Mouse (Mus musculus): Measurements from ENCODE around the gene Rtf2. TPM values are rescaled to one million over a fixed set of nuclear protein-coding genes. Genes with fewer than 3 reads are reported as not detected.

The Rtf2 gene
- total and polyA plus RNA-seq, 3 experiments = 22.3 to 28.6 (median 27.2) TPM

DNA sequence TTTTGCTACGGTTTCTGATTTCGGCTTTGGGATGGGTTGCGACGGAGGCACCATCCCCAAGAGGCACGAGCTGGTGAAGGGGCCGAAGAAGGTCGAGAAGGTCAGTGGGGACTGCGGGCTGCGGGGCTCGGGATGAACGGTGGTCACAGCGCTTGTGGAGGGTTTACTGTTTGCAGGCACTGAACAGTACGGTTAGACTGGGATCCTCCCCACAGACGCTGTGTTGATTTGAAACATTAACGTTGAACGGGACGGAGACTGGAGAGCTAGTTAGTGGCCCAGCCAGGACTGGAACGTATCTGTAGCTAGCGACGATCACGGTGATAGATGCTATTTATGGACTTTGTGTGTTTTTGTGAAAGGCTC lies 267 bp downstream of the Rtf2 start:
- no peaks in the 10 kb centered on the region for H3K27me3 ChIP-seq (ENCODE audit: control insufficient read depth, insufficient read depth, low read length)
- H3K9ac ChIP-seq (ENCODE audit: low read depth, low read length) = peak overlapping the region; percentile 54
- TF ChIP-seq EP300 (IDR thresholded peaks at IDR 0.05; ENCODE audit: insufficient read depth, low read depth, low read length) (no peak), CTCF (IDR thresholded peaks at IDR 0.05) (no peak), POLR2A (IDR thresholded peaks at IDR 0.05; ENCODE audit: insufficient read depth, low read depth, low read length) (no peak)
- peaks cover 2% of the 10 kb centered on the region; the same call in 1 of the 2 replicates for H3K36me3 ChIP-seq (ENCODE audit: control insufficient read depth, insufficient read depth, low read length)
- no peak for DNase-seq
- H3K4me3 ChIP-seq = peak overlapping the region; percentile 74
- H3K79me2 ChIP-seq (replicated peaks; ENCODE audit: control insufficient read depth, insufficient read depth, low read length) = peaks cover 2% of the 10 kb centered on the region
- 1% methylated on average over 21 of the region's 21 CpGs for WGBS
- H3K4me1 ChIP-seq (ENCODE audit: control insufficient read depth, insufficient read depth, low read length) = peaks cover 5% of the 10 kb centered on the region
- intact Hi-C loops (cut with DNase I) = loop anchor here (2.0 to 10.0 kb wide), 2 partner anchors 70 to 96 kb away; partner anchors contain the start of genes Aurka, Cstf1 and Fam210b
- peak overlapping the region; percentile 81 for H3K27ac ChIP-seq

- no peak for TF ChIP-seq EP300 (IDR thresholded peaks at IDR 0.05; ENCODE audit: insufficient read depth, low read depth, low read length)
- no peak for TF ChIP-seq POLR2A (IDR thresholded peaks at IDR 0.05; ENCODE audit: insufficient read depth, low read depth, low read length)
- TF ChIP-seq CTCF (IDR thresholded peaks at IDR 0.05) = no peak
- Histone ChIP-seq H3K9ac (ENCODE audit: low read depth, low read length) (no peak overlapping the region), H3K4me3 (peak overlapping the region; percentile 74), H3K27me3 (ENCODE audit: control insufficient read depth, insufficient read depth, low read length) (no peaks in the 10 kb centered on the region), H3K4me1 (ENCODE audit: control insufficient read depth, insufficient read depth, low read length) (peaks cover 5% of the 10 kb centered on the region), H3K79me2 (replicated peaks; ENCODE audit: control insufficient read depth, insufficient read depth, low read length) (peaks cover 2% of the 10 kb centered on the region), H3K36me3 (ENCODE audit: control insufficient read depth, insufficient read depth, low read length) (peaks cover 2% of the 10 kb centered on the region; the same call in 1 of the 2 replicates), H3K27ac (no peak overlapping the region)
- intact Hi-C loops (cut with DNase I) = loop anchor here (2.0 to 10.0 kb wide), 2 partner anchors 70 to 96 kb away; partner anchors contain the start of genes Aurka, Cstf1 and Fam210b
- WGBS = 30% methylated on average over 6 of the region's 6 CpGs
- DNase-seq = no peak
Measured at GRCm38 (mm10) chr2:172441176-172441575, 820 bp downstream of the Rtf2 start.

- no peak for DNase-seq
- Histone ChIP-seq H3K4me3 (no peak overlapping the region), H3K9ac (ENCODE audit: low read depth, low read length) (no peak overlapping the region), H3K4me1 (ENCODE audit: control insufficient read depth, insufficient read depth, low read length) (peaks cover 3% of the 10 kb centered on the region; the same call in 1 of the 2 replicates), H3K79me2 (replicated peaks; ENCODE audit: control insufficient read depth, insufficient read depth, low read length) (peaks cover 2% of the 10 kb centered on the region), H3K27me3 (ENCODE audit: control insufficient read depth, insufficient read depth, low read length) (no peaks in the 10 kb centered on the region), H3K36me3 (ENCODE audit: control insufficient read depth, insufficient read depth, low read length) (peaks cover 2% of the 10 kb centered on the region; the same call in 1 of the 2 replicates), H3K27ac (no peak overlapping the region)
- WGBS = 95% methylated on average over 4 of the region's 4 CpGs
- intact Hi-C loops (cut with DNase I) = loop anchor here (5.0 to 10.0 kb wide), 2 partner anchors 101 to 223 kb away; partner anchors contain the start of gene Fam210b
- TF ChIP-seq POLR2A (IDR thresholded peaks at IDR 0.05; ENCODE audit: insufficient read depth, low read depth, low read length) = no peak
- no peak for TF ChIP-seq EP300 (IDR thresholded peaks at IDR 0.05; ENCODE audit: insufficient read depth, low read depth, low read length)
- TF ChIP-seq CTCF (IDR thresholded peaks at IDR 0.05) = no peak
Measured at GRCm38 (mm10) chr2:172445617-172446016, 5.3 kb downstream of the Rtf2 start.

DNA sequence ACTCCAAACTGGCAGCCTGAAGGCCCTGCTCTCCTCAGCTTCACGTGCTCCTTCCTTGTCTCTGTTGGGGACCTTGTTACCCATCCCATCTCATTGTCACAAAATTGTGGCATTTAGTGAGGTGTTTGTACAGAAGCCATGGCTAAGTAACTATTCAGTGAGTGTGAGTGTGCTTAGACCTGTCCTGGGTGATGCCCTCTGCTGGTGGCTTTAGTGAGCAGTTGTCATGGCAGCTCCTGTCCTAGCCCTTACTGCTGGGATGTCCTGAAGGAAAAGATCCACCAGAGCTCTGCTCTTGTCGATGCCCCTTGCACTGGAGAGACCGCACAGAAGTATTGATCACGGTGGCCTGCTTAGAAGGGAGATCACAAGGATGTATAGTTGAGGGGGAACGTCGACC lies 7.0 kb downstream of the Rtf2 start:
- TF ChIP-seq EP300 (IDR thresholded peaks at IDR 0.05; ENCODE audit: insufficient read depth, low read depth, low read length) (no peak), CTCF (IDR thresholded peaks at IDR 0.05) (peak; percentile 58)
- H3K4me1 ChIP-seq (ENCODE audit: control insufficient read depth, insufficient read depth, low read length) = no peaks in the 10 kb centered on the region
- no peak overlapping the region for H3K4me3 ChIP-seq
- H3K9ac ChIP-seq (ENCODE audit: low read depth, low read length) = no peak overlapping the region
- intact Hi-C loops (cut with DNase I) = loop anchor here (5.0 to 10.0 kb wide), 2 partner anchors 103 to 225 kb away; partner anchors contain the start of gene Fam210b
- DNase-seq = no peak
- H3K79me2 ChIP-seq (replicated peaks; ENCODE audit: control insufficient read depth, insufficient read depth, low read length) = no peaks in the 10 kb centered on the region
- no peaks in the 10 kb centered on the region for H3K27me3 ChIP-seq (ENCODE audit: control insufficient read depth, insufficient read depth, low read length)
- WGBS = 89% methylated on average over 6 of the region's 6 CpGs
- H3K36me3 ChIP-seq (ENCODE audit: control insufficient read depth, insufficient read depth, low read length) = no peaks in the 10 kb centered on the region
- no peak overlapping the region for H3K27ac ChIP-seq

- intact Hi-C loops (cut with DNase I) = loop anchor here (5.0 to 10.0 kb wide), 2 partner anchors 104 to 226 kb away; partner anchors contain the start of gene Fam210b
- Histone ChIP-seq H3K79me2 (replicated peaks; ENCODE audit: control insufficient read depth, insufficient read depth, low read length) (no peaks in the 10 kb centered on the region), H3K4me3 (no peak overlapping the region), H3K4me1 (ENCODE audit: control insufficient read depth, insufficient read depth, low read length) (no peaks in the 10 kb centered on the region), H3K36me3 (ENCODE audit: control insufficient read depth, insufficient read depth, low read length) (no peaks in the 10 kb centered on the region), H3K9ac (ENCODE audit: low read depth, low read length) (no peak overlapping the region), H3K27ac (no peak overlapping the region), H3K27me3 (ENCODE audit: control insufficient read depth, insufficient read depth, low read length) (no peaks in the 10 kb centered on the region)
- DNase-seq = no peak
- WGBS = 84% methylated on average over 4 of the region's 4 CpGs
- TF ChIP-seq EP300 (IDR thresholded peaks at IDR 0.05; ENCODE audit: insufficient read depth, low read depth, low read length) (no peak), CTCF (IDR thresholded peaks at IDR 0.05) (no peak), POLR2A (IDR thresholded peaks at IDR 0.05; ENCODE audit: insufficient read depth, low read depth, low read length) (no peak)
Measured at GRCm38 (mm10) chr2:172448329-172448728, 8.0 kb downstream of the Rtf2 start.

- Histone ChIP-seq H3K9ac (ENCODE audit: low read depth, low read length) (no peak overlapping the region), H3K27ac (no peak overlapping the region), H3K4me1 (ENCODE audit: control insufficient read depth, insufficient read depth, low read length) (no peaks in the 10 kb centered on the region), H3K79me2 (replicated peaks; ENCODE audit: control insufficient read depth, insufficient read depth, low read length) (no peaks in the 10 kb centered on the region), H3K36me3 (ENCODE audit: control insufficient read depth, insufficient read depth, low read length) (no peaks in the 10 kb centered on the region), H3K4me3 (no peak overlapping the region), H3K27me3 (ENCODE audit: control insufficient read depth, insufficient read depth, low read length) (no peaks in the 10 kb centered on the region)
- no peak for DNase-seq
- TF ChIP-seq POLR2A (IDR thresholded peaks at IDR 0.05; ENCODE audit: insufficient read depth, low read depth, low read length) (no peak), EP300 (IDR thresholded peaks at IDR 0.05; ENCODE audit: insufficient read depth, low read depth, low read length) (no peak), CTCF (IDR thresholded peaks at IDR 0.05) (no peak)
- WGBS = 72% methylated on average over 6 of the region's 6 CpGs
- intact Hi-C loops (cut with DNase I) = no loop called here
Measured at GRCm38 (mm10) chr2:172450640-172451039, 10.3 kb downstream of the Rtf2 start.
